Mouse (Mus musculus) lung, adult 2 months (tissue): Measurements from ENCODE around the gene Armh4.

Experiments
- CTCF ChIP-seq: fragments of 200-500 bp; IDR thresholded peaks from 2 replicates; pipeline ENCODE4 v1.5.1; 2011; ENCODE audit warnings: mild to moderate bottlenecking, low read length, control low read depth; ENCODE audit not compliant: insufficient read depth
- POLR2A ChIP-seq: fragments of 200-500 bp; IDR thresholded peaks from 2 replicates; pipeline ENCODE4 v1.6.1; 2011; ENCODE audit warnings: low read depth, mild to moderate bottlenecking, control low read depth, low read length, borderline replicate concordance; ENCODE audit errors: extremely low read depth

- TF ChIP-seq CTCF (no peak), POLR2A (no peak)
Measured at GRCm38 (mm10) chr14:49660444-49660843, 122.7 kb downstream of the Armh4 start.
